Mouse (Mus musculus) embryonic fibroblast, embryonic 13.5 days (primary cell): ENCODE data around the gene Asb8. TPM values are rescaled to one million over a fixed set of nuclear protein-coding genes. Genes with fewer than 3 reads are reported as not detected.
A peak's percentile ranks its signal among the peaks of the same experiment; 100 is the strongest.

Experiments used
- H3K27ac ChIP-seq: 2 replicates; pipeline ENCODE4 v1.5.1; 2012; ENCODE audit warnings: low read length, control low read depth, inconsistent platforms; ENCODE audit not compliant: insufficient read depth
- H3K4me1 ChIP-seq: 2 replicates; pipeline ENCODE4 v1.6.1; 2011; ENCODE audit warnings: low read length; ENCODE audit not compliant: control insufficient read depth, insufficient read depth
- H3K4me3 ChIP-seq: 2 replicates; pipeline ENCODE4 v1.5.1; 2011; ENCODE audit warnings: mild to moderate bottlenecking, control low read depth, low read length; ENCODE audit not compliant: insufficient read depth
- CTCF ChIP-seq: IDR thresholded peaks from 2 replicates; pipeline ENCODE4 v1.5.1; 2011; ENCODE audit warnings: mild to moderate bottlenecking, control low read depth, low read length, moderate library complexity, borderline replicate concordance; ENCODE audit not compliant: insufficient read depth
- POLR2A ChIP-seq: IDR thresholded peaks from 2 replicates; pipeline ENCODE4 v1.6.1; 2011; ENCODE audit warnings: low read depth, mild to moderate bottlenecking, control low read depth, low read length, moderate library complexity
- polyA plus RNA-seq: library from polyadenylated mRNA; stranded (reverse); fragments of >200 nt; gene quantifications from 2 replicates; pipeline ENCODE4 v1.2.4, GENCODE M21; 2011; ENCODE audit warnings: low read depth; ENCODE audit not compliant: missing spikeins, insufficient read length

The Asb8 gene
- polyA plus RNA-seq, 1 experiment: 26.8 TPM

GRCm38 (mm10) chr15:98093121-98094011, 72.1 kb downstream of the Asb8 start, which contains the start of gene Senp1:
Senp1 (minus strand) TSS chr15:98093744.
- H3K4me3 ChIP-seq: peak within 1 kb of the TSS; percentile 100
- H3K4me1 ChIP-seq: no peaks in the 10 kb centered on the region
- H3K27ac ChIP-seq: peak within 1 kb of the TSS; percentile 84
- TF ChIP-seq POLR2A (peak; percentile 62), CTCF (no peak)

- Histone ChIP-seq H3K4me3 (peak within 1 kb of the TSS; percentile 100), H3K27ac (peak within 1 kb of the TSS; percentile 84), H3K4me1 (no peaks in the 10 kb centered on the region)
- no peak for TF ChIP-seq CTCF
- no peak for TF ChIP-seq POLR2A
Observed at GRCm38 (mm10) chr15:98092372-98093120, 72.9 kb downstream of the Asb8 start, which contains the start of gene Pfkm. Pfkm (plus strand) TSS chr15:98092589.

- peak overlapping the region; percentile 36 for H3K4me3 ChIP-seq
- no peak overlapping the region for H3K27ac ChIP-seq
- TF ChIP-seq POLR2A (no peak), CTCF (no peak)
- no peaks in the 10 kb centered on the region for H3K4me1 ChIP-seq
Observed at GRCm38 (mm10) chr15:98091841-98092240, 73.6 kb downstream of the Asb8 start.

- H3K4me1 ChIP-seq: no peaks in the 10 kb centered on the region
- H3K4me3 ChIP-seq: no peak overlapping the region
- TF ChIP-seq CTCF (no peak), POLR2A (no peak)
- no peak overlapping the region for H3K27ac ChIP-seq
Observed at GRCm38 (mm10) chr15:98089421-98090183, 75.8 kb downstream of the Asb8 start.

- Histone ChIP-seq H3K27ac (no peak overlapping the region), H3K4me1 (no peaks in the 10 kb centered on the region), H3K4me3 (no peak overlapping the region)
- TF ChIP-seq CTCF: no peak
- TF ChIP-seq POLR2A: no peak
Observed at GRCm38 (mm10) chr15:98088889-98089288, 76.5 kb downstream of the Asb8 start.

Other genes with a start within 250 kb of the Asb8 start
- gene Tmem106c, start 201.4 kb downstream of the Asb8 start, polyA plus RNA-seq: 29.1 and 32.0 TPM in 2 replicates
- gene Col2a1, start 160.9 kb downstream of the Asb8 start, polyA plus RNA-seq: 12.7 and 31.5 TPM in 2 replicates
- 20.6 and 24.4 TPM in 2 replicates for gene Pfkm, start 73.0 kb downstream of the Asb8 start, polyA plus RNA-seq
- 23.3 and 30.6 TPM in 2 replicates for gene Senp1, start 71.9 kb downstream of the Asb8 start, polyA plus RNA-seq
- 0.18 and 0.22 TPM in 2 replicates for gene Ccdc184, start 1.5 kb upstream of the Asb8 start, polyA plus RNA-seq
- not detected in 2 replicates for gene Olfr288, start 29.9 kb upstream of the Asb8 start, polyA plus RNA-seq
- not detected in 2 replicates for gene Gm44579, start 55.4 kb upstream of the Asb8 start, polyA plus RNA-seq
- gene Olfr287, start 55.4 kb upstream of the Asb8 start, polyA plus RNA-seq: not detected in 2 replicates
- not detected in 2 replicates for gene Olfr286, start 68.8 kb upstream of the Asb8 start, polyA plus RNA-seq
- gene H1fnt, start 91.7 kb upstream of the Asb8 start, polyA plus RNA-seq: not detected in 2 replicates
- gene Zfp641, start 130.5 kb upstream of the Asb8 start, polyA plus RNA-seq: 0.38 and 0.40 TPM in 2 replicates
- not detected in 2 replicates for gene Olfr285, start 151.7 kb upstream of the Asb8 start, polyA plus RNA-seq
- not detected in 2 replicates for gene Olfr284, start 175.4 kb upstream of the Asb8 start, polyA plus RNA-seq
- gene Olfr283, start 215.3 kb upstream of the Asb8 start, polyA plus RNA-seq: not detected in 2 replicates